Mouse (Mus musculus): Measurements from ENCODE around the gene Tpm4.

DNA sequence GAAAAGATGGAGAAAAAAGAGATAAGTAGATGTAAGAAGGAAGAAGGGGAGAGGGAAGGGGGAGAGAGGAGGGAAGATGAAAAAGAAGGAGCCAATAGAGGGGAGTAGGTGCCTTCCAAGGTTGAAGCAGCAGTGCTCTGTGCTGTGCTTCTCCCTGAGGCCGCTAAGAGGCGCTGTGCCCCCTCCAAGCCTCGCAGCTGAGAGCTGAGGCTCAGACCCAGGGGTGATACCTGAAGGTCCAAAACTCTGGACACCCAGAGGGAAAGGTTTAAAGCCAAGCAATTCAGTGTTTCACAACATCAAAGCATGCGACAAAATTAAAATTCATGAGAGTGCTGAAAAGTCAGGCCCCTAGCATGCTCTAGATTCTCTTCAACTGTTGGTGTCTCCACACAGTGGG is 29.6 kb upstream of the Tpm4 start:
- TF ChIP-seq CTCF (IDR thresholded peaks at IDR 0.05; ENCODE audit: borderline replicate concordance, extremely low read depth, insufficient read depth, insufficient read length) = 0 out of 2 replicates have a peak, but pooled peaks have one; percentile 14
- TF ChIP-seq POLR2A (IDR thresholded peaks at IDR 0.05; ENCODE audit: borderline replicate concordance, extremely low read depth, insufficient read depth, insufficient read length, poor library complexity, severe bottlenecking) = no peak
